In the genomic region with DNA sequence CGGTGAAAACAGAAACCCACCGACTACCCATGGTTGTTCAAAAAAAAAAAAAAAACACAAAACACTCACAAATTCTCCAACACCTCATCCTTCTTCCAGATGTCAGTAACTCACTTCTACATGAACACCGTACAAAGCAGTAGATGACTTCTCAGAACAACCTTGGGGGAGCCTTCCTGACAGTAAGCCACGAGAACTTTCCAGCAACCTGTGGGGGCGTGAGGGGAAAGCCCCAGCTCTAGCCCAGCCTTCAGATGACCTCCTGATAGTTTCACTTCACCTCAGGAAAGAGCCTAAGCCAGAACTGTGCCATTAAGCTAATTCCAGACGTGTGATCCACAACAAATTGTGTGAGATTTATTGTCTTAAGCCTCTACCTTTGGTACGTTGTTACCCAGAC, we compare ENCODE assay signal across 23 mouse cellular contexts. TPM values are rescaled to one million over a fixed set of nuclear protein-coding genes. Genes with fewer than 3 reads are reported as not detected.
DNase-seq lines count a peak whose midpoint lies in the region; ATAC-seq and TF ChIP-seq lines count a peak whose summit lies in the region.
"Had no signal": no experiment of that assay in that cellular context is flagged by ENCODE, and none has a peak within 500 bp of the region (broad histone marks: within the 10 kb centered on the region; RNA-seq: fewer than 3 reads in every experiment).

No protein-coding gene starts in this region.

- H3K4me3 ChIP-seq in heart, adult 2 months: no peak overlapping the region
- H3K4me3 ChIP-seq in limb, embryonic 10.5 days: no peak overlapping the region
- H3K4me3 ChIP-seq: embryonic facial prominence, embryonic 12.5 days; embryonic facial prominence, embryonic 15.5 days; erythroblast, embryonic 14.5 days; forebrain, embryonic 12.5 days; forebrain, embryonic 15.5 days; hindbrain, embryonic 13.5 days had no signal

- TF ChIP-seq EP300 in heart, adult 2 months (IDR thresholded peaks at IDR 0.05; ENCODE audit: insufficient read depth, low read depth, low read length): no peak

- TF ChIP-seq CTCF in heart, adult 2 months (IDR thresholded peaks at IDR 0.05): no peak

- no peak overlapping the region for H3K27ac ChIP-seq in heart, adult 2 months
- H3K27ac ChIP-seq in limb, embryonic 10.5 days: 0 out of 2 replicates have a peak overlapping the region, but pooled peaks have one; percentile 15
- H3K27ac ChIP-seq: embryonic facial prominence, embryonic 12.5 days; embryonic facial prominence, embryonic 15.5 days; forebrain, embryonic 12.5 days; forebrain, embryonic 15.5 days; hindbrain, embryonic 13.5 days had no signal

- H3K36me3 ChIP-seq in heart, adult 2 months (ENCODE audit: control insufficient read depth, insufficient read depth, low read length): no peaks in the 10 kb centered on the region
- no peaks in the 10 kb centered on the region for H3K36me3 ChIP-seq in limb, embryonic 10.5 days
- H3K36me3 ChIP-seq: embryonic facial prominence, embryonic 12.5 days; embryonic facial prominence, embryonic 15.5 days; forebrain, embryonic 12.5 days; forebrain, embryonic 15.5 days; G1E; hindbrain, embryonic 13.5 days had no signal

- H3K4me1 ChIP-seq in heart, adult 2 months (ENCODE audit: control insufficient read depth, insufficient read depth, low read length): no peaks in the 10 kb centered on the region
- H3K4me1 ChIP-seq in limb, embryonic 10.5 days: peaks cover 17% of the 10 kb centered on the region
- H3K4me1 ChIP-seq: embryonic facial prominence, embryonic 12.5 days; embryonic facial prominence, embryonic 15.5 days; forebrain, embryonic 12.5 days; forebrain, embryonic 15.5 days; hindbrain, embryonic 13.5 days had no signal

- peak; percentile 52 for ATAC-seq in activated CD4-positive, CD25-positive, alpha-beta regulatory T cell, adult 4 months
- ATAC-seq in erythroblast, adult 5-6 weeks (replicated peaks; ENCODE audit: low FRiP score, poor library complexity, severe bottlenecking): no peak
- ATAC-seq: forebrain, embryonic 15.5 days; hindbrain, embryonic 16.5 days; intestine, postnatal 0 days; Patski had no signal

- H3K9ac ChIP-seq in heart, adult 2 months (ENCODE audit: low read depth, low read length): no peak overlapping the region
- H3K9ac ChIP-seq: embryonic facial prominence, embryonic 12.5 days; embryonic facial prominence, embryonic 15.5 days; forebrain, embryonic 12.5 days; forebrain, embryonic 15.5 days; hindbrain, embryonic 13.5 days had no signal

- no peaks in the 10 kb centered on the region for H3K9me3 ChIP-seq in limb, embryonic 10.5 days (replicated peaks)
- H3K9me3 ChIP-seq: embryonic facial prominence, embryonic 12.5 days; embryonic facial prominence, embryonic 15.5 days; forebrain, embryonic 12.5 days; forebrain, embryonic 15.5 days; G1E; hindbrain, embryonic 13.5 days had no signal

- TF ChIP-seq POLR2A in heart, adult 2 months (IDR thresholded peaks at IDR 0.05; ENCODE audit: insufficient read depth, low read depth, low read length): no peak

- peak; percentile 10 for DNase-seq in heart, adult 11 months
- no peak for DNase-seq in heart, adult 2 months
- peak; percentile 29 for DNase-seq in limb, embryonic 10.5 days (ENCODE audit: low spot score)
- DNase-seq in right cerebral cortex, postnatal 25 days: no peak
- DNase-seq: adrenal gland, adult 2 months; adrenal gland, postnatal 14 days; cerebellum, adult 11 months; cerebellum, adult 2 months; cerebellum, adult 9-11 months; cerebellum, postnatal 25 days; gastrocnemius, postnatal 25 days had no signal

- WGBS in heart, adult 2 months: 55% methylated on average over 7 of the region's 7 CpGs
- 24% methylated on average over 7 of the region's 7 CpGs for WGBS in limb, embryonic 10.5 days

- H3K27me3 ChIP-seq in heart, adult 2 months (ENCODE audit: control insufficient read depth, insufficient read depth, low read length): no peaks in the 10 kb centered on the region
- peaks cover 23% of the 10 kb centered on the region for H3K27me3 ChIP-seq in limb, embryonic 10.5 days (ENCODE audit: low read depth, poor library complexity, severe bottlenecking)
- H3K27me3 ChIP-seq: embryonic facial prominence, embryonic 12.5 days; embryonic facial prominence, embryonic 15.5 days; forebrain, embryonic 12.5 days; forebrain, embryonic 15.5 days had no signal

- intact Hi-C loops in heart, adult 2 months (cut with DNase I): no loop called here

- H3K79me2 ChIP-seq in heart, adult 2 months (replicated peaks; ENCODE audit: control insufficient read depth, insufficient read depth, low read length): no peaks in the 10 kb centered on the region

RNA-seq across cellular contexts. Expression of gene Zfp703, which starts 24.2 kb away (rescaled TPM):
- total RNA-seq in heart, adult 2 months (2021): 10 to 100 TPM; 11.1 to 17.2 TPM
- 9.3 and 14.3 TPM in 2 replicates for polyA plus RNA-seq in heart, adult 2 months (2012; rRNA removed)
- 1 to 10 TPM; 2.9 to 3.7 TPM for polyA plus RNA-seq in activated CD4-positive, CD25-positive, alpha-beta regulatory T cell, adult 4 months (2017; shearing (Covaris generic))
- polyA plus RNA-seq in limb, embryonic 10.5 days (2016; fragmentation: Nextera tagmentation; extraction: Ambion mirVana): 19.6 and 22.1 TPM in 2 replicates
- total RNA-seq in erythroblast, adult 5-6 weeks (2015; ENCODE audit: low replicate concordance): 4.8 and 8.6 TPM in 2 replicates
- total RNA-seq in erythroblast, adult 5-6 weeks (2017; ENCODE audit: low replicate concordance): 0.56 and 1.2 TPM in 2 replicates

Comparison
In these comparisons a context has a peak if more than half of its experiments do, and no peak if none do; other contexts are left out.
1. DNase-seq: peak in heart, adult 11 months (single experiment) and limb, embryonic 10.5 days (single experiment); none in heart, adult 2 months (0 of 2) and right cerebral cortex, postnatal 25 days (single experiment).